Mouse (Mus musculus): ENCODE data around the gene Cpeb4. TPM values are rescaled to one million over a fixed set of nuclear protein-coding genes. Genes with fewer than 3 reads are reported as not detected.

Cpeb4 gene
- polyA plus RNA-seq (2012; ENCODE audit: insufficient read depth, low replicate concordance): 3.9 and 4.8 TPM in 2 replicates

- peaks cover 45% of the 10 kb centered on the region for H3K36me3 ChIP-seq (replicated peaks; ENCODE audit: low read length)
- peaks cover 36% of the 10 kb centered on the region for H3K4me1 ChIP-seq
- no peaks in the 10 kb centered on the region for H3K27me3 ChIP-seq (replicated peaks)
- H3K9me3 ChIP-seq: no peaks in the 10 kb centered on the region
- peak within 1 kb of the TSS; percentile 94 for H3K4me3 ChIP-seq (replicated peaks)
- TF ChIP-seq GATA1 (IDR thresholded peaks at IDR 0.05; ENCODE audit: borderline replicate concordance, low read length) (no peak), FLI1 (IDR thresholded peaks at IDR 0.05; ENCODE audit: low read length) (no peak)
These were observed at the start of gene Cpeb4 for GRCm38 (mm10) chr11:31871911-31872310. Gene Cpeb4 (plus strand): TSS chr11:31872211.

- peaks cover 3% of the 10 kb centered on the region; the same call in 1 of the 2 replicates for H3K9me3 ChIP-seq
- H3K36me3 ChIP-seq (replicated peaks; ENCODE audit: low read length): peaks cover 3% of the 10 kb centered on the region
- peaks cover 87% of the 10 kb centered on the region for H3K4me1 ChIP-seq
- TF ChIP-seq GATA1 (IDR thresholded peaks at IDR 0.05; ENCODE audit: borderline replicate concordance, low read length) (no peak), FLI1 (IDR thresholded peaks at IDR 0.05; ENCODE audit: low read length) (no peak)
- peak overlapping the region; percentile 35 for H3K4me3 ChIP-seq (replicated peaks)
- H3K27me3 ChIP-seq (replicated peaks): no peaks in the 10 kb centered on the region
These were observed 49.5 kb upstream of the Cpeb4 start for GRCm38 (mm10) chr11:31822556-31822955.

- Histone ChIP-seq H3K4me3 (replicated peaks) (no peak overlapping the region), H3K36me3 (replicated peaks; ENCODE audit: low read length) (peaks cover 3% of the 10 kb centered on the region), H3K9me3 (no peaks in the 10 kb centered on the region), H3K27me3 (replicated peaks) (no peaks in the 10 kb centered on the region), H3K4me1 (peaks cover 90% of the 10 kb centered on the region)
- no peak for TF ChIP-seq FLI1 (IDR thresholded peaks at IDR 0.05; ENCODE audit: low read length)
- TF ChIP-seq GATA1 (IDR thresholded peaks at IDR 0.05; ENCODE audit: borderline replicate concordance, low read length): no peak
These were observed 48.5 kb upstream of the Cpeb4 start for GRCm38 (mm10) chr11:31823513-31823912.

GRCm38 (mm10) chr11:31824504-31825166 lies 47.4 kb upstream of the Cpeb4 start:
- Histone ChIP-seq H3K9me3 (no peaks in the 10 kb centered on the region), H3K4me1 (peaks cover 90% of the 10 kb centered on the region), H3K27me3 (replicated peaks) (no peaks in the 10 kb centered on the region), H3K4me3 (replicated peaks) (no peak overlapping the region), H3K36me3 (replicated peaks; ENCODE audit: low read length) (peaks cover 3% of the 10 kb centered on the region)
- no peak for TF ChIP-seq FLI1 (IDR thresholded peaks at IDR 0.05; ENCODE audit: low read length)
- no peak for TF ChIP-seq GATA1 (IDR thresholded peaks at IDR 0.05; ENCODE audit: borderline replicate concordance, low read length)

- Histone ChIP-seq H3K27me3 (replicated peaks) (no peaks in the 10 kb centered on the region), H3K4me1 (peaks cover 90% of the 10 kb centered on the region), H3K4me3 (replicated peaks) (no peak overlapping the region), H3K9me3 (no peaks in the 10 kb centered on the region), H3K36me3 (replicated peaks; ENCODE audit: low read length) (peaks cover 3% of the 10 kb centered on the region)
- TF ChIP-seq GATA1 (IDR thresholded peaks at IDR 0.05; ENCODE audit: borderline replicate concordance, low read length): no peak
- TF ChIP-seq FLI1 (IDR thresholded peaks at IDR 0.05; ENCODE audit: low read length): no peak
These were observed 43.8 kb upstream of the Cpeb4 start for GRCm38 (mm10) chr11:31828011-31828770.

GRCm38 (mm10) chr11:31828771-31829072 lies 43.3 kb upstream of the Cpeb4 start:
- no peaks in the 10 kb centered on the region for H3K9me3 ChIP-seq
- H3K4me3 ChIP-seq (replicated peaks): no peak overlapping the region
- peaks cover 90% of the 10 kb centered on the region for H3K4me1 ChIP-seq
- TF ChIP-seq FLI1 (IDR thresholded peaks at IDR 0.05; ENCODE audit: low read length): no peak
- TF ChIP-seq GATA1 (IDR thresholded peaks at IDR 0.05; ENCODE audit: borderline replicate concordance, low read length): no peak
- no peaks in the 10 kb centered on the region for H3K27me3 ChIP-seq (replicated peaks)
- peaks cover 3% of the 10 kb centered on the region for H3K36me3 ChIP-seq (replicated peaks; ENCODE audit: low read length)

- TF ChIP-seq FLI1 (IDR thresholded peaks at IDR 0.05; ENCODE audit: low read length): no peak
- TF ChIP-seq GATA1 (IDR thresholded peaks at IDR 0.05; ENCODE audit: borderline replicate concordance, low read length): no peak
- peaks cover 3% of the 10 kb centered on the region for H3K36me3 ChIP-seq (replicated peaks; ENCODE audit: low read length)
- peak overlapping the region; percentile 42 for H3K4me3 ChIP-seq (replicated peaks)
- H3K9me3 ChIP-seq: no peaks in the 10 kb centered on the region
- no peaks in the 10 kb centered on the region for H3K27me3 ChIP-seq (replicated peaks)
- H3K4me1 ChIP-seq: peaks cover 87% of the 10 kb centered on the region
These were observed 41.5 kb upstream of the Cpeb4 start for GRCm38 (mm10) chr11:31830213-31831151.

GRCm38 (mm10) chr11:31831451-31831850 lies 40.6 kb upstream of the Cpeb4 start:
- TF ChIP-seq GATA1 (IDR thresholded peaks at IDR 0.05; ENCODE audit: borderline replicate concordance, low read length): peak; percentile 35; the same call in 1 of the 3 replicates
- no peak for TF ChIP-seq FLI1 (IDR thresholded peaks at IDR 0.05; ENCODE audit: low read length)
- H3K27me3 ChIP-seq (replicated peaks): no peaks in the 10 kb centered on the region
- peaks cover 3% of the 10 kb centered on the region for H3K36me3 ChIP-seq (replicated peaks; ENCODE audit: low read length)
- peak overlapping the region; percentile 59 for H3K4me3 ChIP-seq (replicated peaks)
- peaks cover 88% of the 10 kb centered on the region for H3K4me1 ChIP-seq
- H3K9me3 ChIP-seq: no peaks in the 10 kb centered on the region

GRCm38 (mm10) chr11:31831983-31832382 lies 40.0 kb upstream of the Cpeb4 start:
- Histone ChIP-seq H3K9me3 (no peaks in the 10 kb centered on the region), H3K27me3 (replicated peaks) (no peaks in the 10 kb centered on the region), H3K4me1 (peaks cover 89% of the 10 kb centered on the region), H3K4me3 (replicated peaks) (no peak overlapping the region), H3K36me3 (replicated peaks; ENCODE audit: low read length) (peaks cover 3% of the 10 kb centered on the region)
- TF ChIP-seq GATA1 (IDR thresholded peaks at IDR 0.05; ENCODE audit: borderline replicate concordance, low read length) (no peak), FLI1 (IDR thresholded peaks at IDR 0.05; ENCODE audit: low read length) (no peak)
